Mouse (Mus musculus): ENCODE measurements around the gene Prx. TPM values are rescaled to one million over a fixed set of nuclear protein-coding genes. Genes with fewer than 3 reads are reported as not detected.

Gene Prx
- polyA plus RNA-seq, 1 experiment from 2014 or later = 2.0 TPM

Other genes with a start within 250 kb of the Prx start
- 8.3 and 8.8 TPM in 2 replicates for gene Numbl, start 240.9 kb upstream of the Prx start, polyA plus RNA-seq (2015; fragmentation: Nextera tagmentation; extraction: Ambion mirVana)
- gene Ltbp4, start 161.6 kb upstream of the Prx start, polyA plus RNA-seq (2015; fragmentation: Nextera tagmentation; extraction: Ambion mirVana) = 51.3 and 53.3 TPM in 2 replicates
- 28.8 and 32.2 TPM in 2 replicates for gene Shkbp1, start 143.3 kb upstream of the Prx start, polyA plus RNA-seq (2015; fragmentation: Nextera tagmentation; extraction: Ambion mirVana)
- gene Gm20479, start 141.9 kb upstream of the Prx start, polyA plus RNA-seq (2015; fragmentation: Nextera tagmentation; extraction: Ambion mirVana) = 0.83 and 0.90 TPM in 2 replicates
- 0.13 and 0.23 TPM in 2 replicates for gene Sptbn4, start 51.6 kb upstream of the Prx start, polyA plus RNA-seq (2015; fragmentation: Nextera tagmentation; extraction: Ambion mirVana)
- 84.7 and 89.0 TPM in 2 replicates for gene Blvrb, start 51.3 kb upstream of the Prx start, polyA plus RNA-seq (2015; fragmentation: Nextera tagmentation; extraction: Ambion mirVana)
- gene Sertad3, start 25.6 kb upstream of the Prx start, polyA plus RNA-seq (2015; fragmentation: Nextera tagmentation; extraction: Ambion mirVana) = 21.1 and 23.2 TPM in 2 replicates
- 32.3 and 37.1 TPM in 2 replicates for gene Sertad1, start 12.4 kb upstream of the Prx start, polyA plus RNA-seq (2015; fragmentation: Nextera tagmentation; extraction: Ambion mirVana)
- gene Hipk4, start 23.9 kb downstream of the Prx start, polyA plus RNA-seq (2015; fragmentation: Nextera tagmentation; extraction: Ambion mirVana) = 0.20 and 0.36 TPM in 2 replicates
- gene Pld3, start 53.9 kb downstream of the Prx start, polyA plus RNA-seq (2015; fragmentation: Nextera tagmentation; extraction: Ambion mirVana) = 62.5 and 65.9 TPM in 2 replicates
- gene 2310022A10Rik, start 53.9 kb downstream of the Prx start, polyA plus RNA-seq (2015; fragmentation: Nextera tagmentation; extraction: Ambion mirVana) = 30.6 and 34.5 TPM in 2 replicates
- 72.7 and 73.4 TPM in 2 replicates for gene Akt2, start 92.2 kb downstream of the Prx start, polyA plus RNA-seq (2015; fragmentation: Nextera tagmentation; extraction: Ambion mirVana)
- gene Ttc9b, start 154.6 kb downstream of the Prx start, polyA plus RNA-seq (2015; fragmentation: Nextera tagmentation; extraction: Ambion mirVana) = 0.25 TPM in 1 of 2 replicates, not detected in the other
- 3.7 and 4.6 TPM in 2 replicates for gene Map3k10, start 175.3 kb downstream of the Prx start, polyA plus RNA-seq (2015; fragmentation: Nextera tagmentation; extraction: Ambion mirVana)
- gene Zfp607b, start 190.0 kb downstream of the Prx start, polyA plus RNA-seq (2015; fragmentation: Nextera tagmentation; extraction: Ambion mirVana) = 1.5 and 2.9 TPM in 2 replicates
- 19.5 and 20.1 TPM in 2 replicates for gene Zfp60, start 232.1 kb downstream of the Prx start, polyA plus RNA-seq (2015; fragmentation: Nextera tagmentation; extraction: Ambion mirVana)